Mouse (Mus musculus) intestine, postnatal 0 days (tissue): ENCODE measurements around the gene Nkx2-3. TPM values are rescaled to one million over a fixed set of nuclear protein-coding genes. Genes with fewer than 3 reads are reported as not detected.

Experiments used
- ATAC-seq: fragments of 200-750 bp; cut with Nextera tagmentation; 2 replicates; pipeline ENCODE4 v1.8.0; 2017; ENCODE audit warnings: mild to moderate bottlenecking, moderate TSS enrichment, moderate library complexity
- H3K27ac ChIP-seq: fragments of 300-500 bp; sonication (generic); 2 replicates; pipeline ENCODE4 v1.5.1; 2014; ENCODE audit warnings: mild to moderate bottlenecking, low read depth, low read length, moderate library complexity
- H3K27me3 ChIP-seq: fragments of 300-500 bp; sonication (generic); replicated peaks from 2 replicates; pipeline ENCODE4 v1.6.1; 2014; ENCODE audit warnings: low read length, mixed read lengths; ENCODE audit not compliant: control insufficient read depth, insufficient read depth
- H3K36me3 ChIP-seq: fragments of 300-500 bp; sonication (generic); 2 replicates; pipeline ENCODE4 v1.6.1; 2014; ENCODE audit warnings: mild to moderate bottlenecking, moderate library complexity; ENCODE audit not compliant: control insufficient read depth, insufficient read depth
- H3K4me1 ChIP-seq: fragments of 300-500 bp; sonication (generic); replicated peaks from 2 replicates; pipeline ENCODE4 v1.6.1; 2014; ENCODE audit warnings: antibody characterized with exemption, low read length, mixed read lengths; ENCODE audit not compliant: control insufficient read depth, insufficient read depth
- H3K4me2 ChIP-seq: fragments of 300-500 bp; sonication (generic); replicated peaks from 2 replicates; pipeline ENCODE4 v1.6.1; 2014; ENCODE audit warnings: low read depth, mild to moderate bottlenecking, moderate library complexity
- H3K4me3 ChIP-seq: fragments of 300-500 bp; sonication (generic); 2 replicates; pipeline ENCODE4 v1.5.1; 2014; ENCODE audit warnings: low read depth, low read length
- H3K9ac ChIP-seq: fragments of 300-500 bp; sonication (generic); 2 replicates; pipeline ENCODE4 v1.6.1; 2014; ENCODE audit warnings: mild to moderate bottlenecking, low read depth, low read length
- H3K9me3 ChIP-seq: fragments of 300-500 bp; sonication (generic); 2 replicates; pipeline ENCODE4 v1.6.1; 2016; ENCODE audit warnings: mixed run types; ENCODE audit not compliant: control insufficient read depth
- CTCF ChIP-seq: sonication (generic); IDR thresholded peaks from 2 replicates; pipeline ENCODE4 v1.5.1; 2016; ENCODE audit warnings: low read depth, mild to moderate bottlenecking, control low read depth, antibody characterized with exemption, moderate library complexity
- WGBS: fragments of 180-500 bp; shearing (Covaris S2); extraction: QIAGEN DNeasy Blood & Tissue Kit; methylation state at CpG from one replicate; pipeline ENCODE4 v1.1.7; 2014; 5-methylcytosine and 5-hydroxymethylcytosine counted together
- polyA plus RNA-seq: library from polyadenylated mRNA; unstranded; fragments of >200 nt; fragmentation: Nextera tagmentation; extraction: Ambion mirVana; gene quantifications from 2 replicates; pipeline ENCODE4 v1.2.1, GENCODE M21; 2015

The Nkx2-3 gene
- polyA plus RNA-seq, 1 experiment from 2014 or later: 54.3 TPM

DNA sequence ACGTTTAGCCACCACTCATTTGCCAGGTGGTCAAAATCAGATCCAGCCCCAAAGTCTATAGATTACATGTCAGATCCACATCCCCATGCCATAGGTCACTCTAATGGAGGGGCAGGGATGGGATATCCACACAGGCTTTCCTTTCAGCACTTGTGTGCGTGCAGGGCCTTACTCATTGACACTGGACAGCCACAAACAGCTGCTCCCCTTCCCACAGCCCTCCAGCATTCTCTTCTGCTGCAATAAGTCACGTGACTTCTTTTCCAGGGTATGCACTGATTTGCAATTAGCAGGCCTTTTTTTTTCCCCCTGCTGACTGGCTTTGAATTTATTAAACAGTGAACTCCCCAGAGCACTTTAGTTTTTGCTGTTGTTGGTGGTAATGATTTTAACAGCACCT is 14.0 kb downstream of the Nkx2-3 start:
- H3K27me3 ChIP-seq: peaks cover 30% of the 10 kb centered on the region
- no peaks in the 10 kb centered on the region for H3K4me1 ChIP-seq
- no peaks in the 10 kb centered on the region for H3K9me3 ChIP-seq
- no peak overlapping the region for H3K4me3 ChIP-seq
- no peaks in the 10 kb centered on the region for H3K36me3 ChIP-seq
- TF ChIP-seq CTCF: no peak
- WGBS: 38% methylated on average over 3 of the region's 3 CpGs
- no peak overlapping the region for H3K27ac ChIP-seq
- no peak overlapping the region for H3K4me2 ChIP-seq
- ATAC-seq: no peak
- no peak overlapping the region for H3K9ac ChIP-seq

- peaks cover 23% of the 10 kb centered on the region for H3K27me3 ChIP-seq
- no peak for ATAC-seq
- no peak overlapping the region for H3K9ac ChIP-seq
- H3K4me1 ChIP-seq: no peaks in the 10 kb centered on the region
- H3K4me2 ChIP-seq: no peak overlapping the region
- no peaks in the 10 kb centered on the region for H3K9me3 ChIP-seq
- 88% methylated on average over 3 of the region's 3 CpGs for WGBS
- peak; percentile 47 for TF ChIP-seq CTCF
- H3K27ac ChIP-seq: no peak overlapping the region
- no peak overlapping the region for H3K4me3 ChIP-seq
- H3K36me3 ChIP-seq: no peaks in the 10 kb centered on the region
Measured at GRCm38 (mm10) chr19:43627345-43627744, 15.2 kb downstream of the Nkx2-3 start.

DNA sequence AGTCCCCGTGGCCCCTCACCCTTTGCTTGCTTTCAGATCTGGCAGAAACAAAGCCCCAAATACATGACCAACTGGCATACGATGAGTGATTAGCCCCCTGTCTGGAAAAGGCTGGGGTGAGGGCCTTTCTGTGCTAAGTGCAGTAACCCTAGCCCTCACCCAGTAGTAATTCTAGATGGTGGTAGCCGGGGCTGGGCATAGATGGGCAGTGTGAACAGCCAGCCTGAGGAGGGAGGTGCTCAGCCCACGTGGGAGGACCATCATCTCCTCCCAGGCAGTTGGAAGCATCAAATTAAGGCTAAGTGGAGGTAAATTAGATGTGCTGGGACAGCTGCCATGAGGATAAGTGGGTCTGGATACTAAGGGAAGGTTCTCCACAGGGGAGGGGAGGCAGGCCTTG is 17.0 kb downstream of the Nkx2-3 start:
- Histone ChIP-seq H3K4me2 (no peak overlapping the region), H3K9me3 (no peaks in the 10 kb centered on the region), H3K36me3 (no peaks in the 10 kb centered on the region), H3K27ac (no peak overlapping the region), H3K4me3 (no peak overlapping the region), H3K9ac (no peak overlapping the region), H3K27me3 (peaks cover 9% of the 10 kb centered on the region; the same call in 1 of the 2 replicates), H3K4me1 (no peaks in the 10 kb centered on the region)
- TF ChIP-seq CTCF: no peak
- 61% methylated on average over 4 of the region's 4 CpGs for WGBS
- ATAC-seq: no peak

DNA sequence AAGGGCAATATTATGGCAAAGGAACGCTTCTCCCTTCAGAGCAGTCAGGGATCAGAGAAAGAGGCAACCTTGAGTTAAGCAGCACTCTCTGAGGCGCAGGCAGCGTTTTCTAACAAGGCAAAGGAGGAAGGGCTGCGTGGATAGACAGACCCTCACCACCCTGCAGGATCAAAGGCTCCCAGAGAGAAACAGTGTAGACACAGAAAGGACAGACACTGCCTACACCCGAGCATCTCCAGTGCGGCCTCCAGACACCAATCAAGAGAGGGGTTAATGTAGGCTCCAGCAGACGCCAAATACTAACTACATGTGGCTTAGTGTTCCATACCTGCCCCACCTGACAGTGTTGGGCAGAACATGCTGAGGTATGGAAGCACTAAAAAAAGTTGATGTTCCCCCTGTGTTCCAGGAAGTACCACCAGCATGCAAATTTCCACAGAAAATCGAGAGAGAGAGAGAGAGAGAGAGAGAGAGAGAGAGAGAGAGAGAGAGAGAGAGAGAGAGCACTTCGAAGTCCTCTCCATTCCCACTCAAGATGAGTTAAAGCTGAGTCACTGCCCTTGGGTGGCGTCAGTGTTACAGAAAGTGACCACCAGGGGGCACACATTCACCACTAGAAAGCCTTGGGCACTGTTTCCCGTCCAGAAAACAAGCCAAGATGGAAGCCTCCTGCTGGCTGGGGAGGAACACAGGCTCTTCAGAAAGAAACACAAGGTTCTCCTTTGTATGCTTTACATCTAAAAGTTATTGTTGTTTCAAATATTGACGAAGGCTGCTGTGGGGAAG is 18.5 kb downstream of the Nkx2-3 start:
- peak; percentile 98 for TF ChIP-seq CTCF
- Histone ChIP-seq H3K4me3 (no peak overlapping the region), H3K27me3 (no peaks in the 10 kb centered on the region), H3K27ac (no peak overlapping the region), H3K36me3 (no peaks in the 10 kb centered on the region), H3K9me3 (no peaks in the 10 kb centered on the region), H3K9ac (no peak overlapping the region), H3K4me2 (no peak overlapping the region), H3K4me1 (no peaks in the 10 kb centered on the region)
- peak; percentile 80 for ATAC-seq
- 31% methylated on average over 12 of the region's 12 CpGs for WGBS

GRCm38 (mm10) chr19:43641833-43642232 is 29.7 kb downstream of the Nkx2-3 start:
- no peaks in the 10 kb centered on the region for H3K9me3 ChIP-seq
- H3K27ac ChIP-seq: no peak overlapping the region
- no peak for ATAC-seq
- H3K36me3 ChIP-seq: no peaks in the 10 kb centered on the region; the same call in 1 of the 2 replicates
- no peak overlapping the region for H3K9ac ChIP-seq
- no peak for TF ChIP-seq CTCF
- H3K27me3 ChIP-seq: peaks cover 9% of the 10 kb centered on the region; the same call in 1 of the 2 replicates
- H3K4me2 ChIP-seq: no peak overlapping the region
- 51% methylated on average over 11 of the region's 11 CpGs for WGBS
- H3K4me1 ChIP-seq: no peaks in the 10 kb centered on the region; the same call in 1 of the 2 replicates
- H3K4me3 ChIP-seq: no peak overlapping the region

DNA sequence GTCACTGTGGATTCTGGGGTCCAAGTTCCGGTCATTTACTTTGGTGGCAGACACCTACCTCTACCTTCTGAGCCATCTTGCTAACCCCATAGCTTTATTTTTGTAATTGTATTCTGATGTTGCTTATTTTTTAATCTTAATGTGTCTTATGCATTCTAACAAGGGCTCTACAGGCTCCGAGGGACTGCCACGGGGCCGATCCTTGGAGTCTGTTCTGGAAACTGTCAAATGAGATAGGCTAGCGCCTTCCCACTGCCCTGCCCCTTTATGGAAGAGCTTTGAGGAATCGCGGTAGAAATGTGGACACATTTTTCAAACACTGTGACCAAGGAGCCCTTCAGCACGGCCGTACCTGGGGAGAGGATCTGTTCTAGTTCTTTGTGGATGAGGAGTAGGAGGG is 30.7 kb downstream of the Nkx2-3 start:
- H3K4me2 ChIP-seq: no peak overlapping the region
- no peak for TF ChIP-seq CTCF

More for the DNA sequence above, 30.7 kb downstream of the Nkx2-3 start:
- no peaks in the 10 kb centered on the region; the same call in 1 of the 2 replicates for H3K36me3 ChIP-seq
- WGBS: 76% methylated on average over 9 of the region's 9 CpGs
- no peaks in the 10 kb centered on the region for H3K9me3 ChIP-seq
- no peak overlapping the region for H3K27ac ChIP-seq
- peaks cover 9% of the 10 kb centered on the region; the same call in 1 of the 2 replicates for H3K27me3 ChIP-seq
- ATAC-seq: no peak
- no peaks in the 10 kb centered on the region; the same call in 1 of the 2 replicates for H3K4me1 ChIP-seq
- no peak overlapping the region for H3K4me3 ChIP-seq
- no peak overlapping the region for H3K9ac ChIP-seq
